Mouse (Mus musculus) limb, embryonic 14.5 days (tissue): ENCODE measurements around the gene Noc3l. TPM values are rescaled to one million over a fixed set of nuclear protein-coding genes. Genes with fewer than 3 reads are reported as not detected.

Source experiments
- ATAC-seq: fragments of 200-750 bp; cut with Nextera tagmentation; 2 replicates; pipeline ENCODE4 v1.8.0; 2017; ENCODE audit warnings: low read depth, moderate number of reproducible peaks, moderate TSS enrichment; ENCODE audit not compliant: low FRiP score
- DNase-seq: peaks from one replicate; pipeline ENCODE4 v3.0.0-alpha.2; 2015; ENCODE audit warnings: low spot score
- H3K27ac ChIP-seq: fragments of 300-500 bp; sonication (generic); replicated peaks from 2 replicates; pipeline ENCODE4 v1.5.1; 2014; ENCODE audit warnings: low read depth, mild to moderate bottlenecking, low read length, moderate library complexity, mixed read lengths
- H3K27me3 ChIP-seq: fragments of 300-500 bp; sonication (generic); 2 replicates; pipeline ENCODE4 v1.6.1; 2014; ENCODE audit warnings: low read length, mixed read lengths; ENCODE audit not compliant: control insufficient read depth, insufficient read depth
- H3K36me3 ChIP-seq: fragments of 300-500 bp; sonication (generic); 2 replicates; pipeline ENCODE4 v1.6.1; 2014; ENCODE audit warnings: mild to moderate bottlenecking, low read length, moderate library complexity, mixed read lengths; ENCODE audit not compliant: control insufficient read depth, insufficient read depth
- H3K4me1 ChIP-seq: fragments of 300-500 bp; sonication (generic); 2 replicates; pipeline ENCODE4 v1.6.1; 2014; ENCODE audit warnings: antibody characterized with exemption, low read length, mixed read lengths; ENCODE audit not compliant: control insufficient read depth, insufficient read depth
- H3K4me2 ChIP-seq: fragments of 300-500 bp; sonication (generic); replicated peaks from 2 replicates; pipeline ENCODE4 v1.6.1; 2014; ENCODE audit warnings: low read depth, mild to moderate bottlenecking, low read length, moderate library complexity; ENCODE audit not compliant: severe bottlenecking
- H3K4me3 ChIP-seq: fragments of 300-500 bp; sonication (generic); replicated peaks from 2 replicates; pipeline ENCODE4 v1.5.1; 2014; ENCODE audit warnings: low read length
- H3K9ac ChIP-seq: fragments of 300-500 bp; sonication (generic); 2 replicates; pipeline ENCODE4 v1.6.1; 2014; ENCODE audit warnings: mild to moderate bottlenecking, low read depth, low read length, moderate library complexity; ENCODE audit not compliant: severe bottlenecking
- H3K9me3 ChIP-seq: fragments of 300-500 bp; sonication (generic); 2 replicates; pipeline ENCODE4 v1.6.1; 2016; ENCODE audit warnings: low read length; ENCODE audit not compliant: control insufficient read depth
- POLR2A ChIP-seq: fragments of 200-500 bp; IDR thresholded peaks from 2 replicates; pipeline ENCODE4 v1.8.0; 2012; ENCODE audit warnings: inconsistent platforms, mild to moderate bottlenecking, moderate library complexity, borderline replicate concordance; ENCODE audit not compliant: insufficient read depth, insufficient read length; ENCODE audit errors: extremely low read depth
- WGBS: fragments of 180-500 bp; shearing (Covaris S2); extraction: QIAGEN DNeasy Blood & Tissue Kit; methylation state at CpG from one replicate; pipeline ENCODE4 v1.1.7; 2014; 5-methylcytosine and 5-hydroxymethylcytosine counted together
- polyA plus RNA-seq, 2 experiments: library from polyadenylated mRNA; depleted of rRNA in 1 of 2; stranded (reverse) in 1 of 2; unstranded in 1 of 2; fragments of >200 nt; fragmentation: Nextera tagmentation in 1 of 2; extraction: Ambion mirVana in 1 of 2; gene quantifications; 2 replicates each; pipeline versions ENCODE4 v1.2.1 to v1.2.3; 2012 to 2014

Noc3l gene
- polyA plus RNA-seq, 2 experiments, result 7.7 to 15.0 TPM

- H3K4me1 ChIP-seq, result no peaks in the 10 kb centered on the region
- peak overlapping the region; percentile 58 for H3K4me2 ChIP-seq
- no peaks in the 10 kb centered on the region for H3K27me3 ChIP-seq
- no peaks in the 10 kb centered on the region for H3K9me3 ChIP-seq
- WGBS, result under 1% methylated on average over 35 of the region's 54 CpGs
- DNase-seq (peak; percentile 70), ATAC-seq (peak; percentile 34; the same call in 1 of the 2 replicates)
- H3K4me3 ChIP-seq, result peak overlapping the region; percentile 78
- peak overlapping the region; percentile 84 for H3K9ac ChIP-seq
- no peaks in the 10 kb centered on the region for H3K36me3 ChIP-seq
- peak overlapping the region; percentile 79 for H3K27ac ChIP-seq
- TF ChIP-seq POLR2A, result no peak
These were observed 18.2 kb upstream of the Noc3l start for GRCm38 (mm10) chr19:38837171-38837641.

- no peaks in the 10 kb centered on the region for H3K27me3 ChIP-seq
- no peaks in the 10 kb centered on the region for H3K9me3 ChIP-seq
- ATAC-seq (peak; percentile 89), DNase-seq (peak; percentile 88)
- H3K36me3 ChIP-seq, result no peaks in the 10 kb centered on the region
- H3K4me1 ChIP-seq, result no peaks in the 10 kb centered on the region
- H3K9ac ChIP-seq, result peak within 1 kb of the TSS; percentile 84
- TF ChIP-seq POLR2A, result 0 out of 2 replicates have a peak, but pooled peaks have one; percentile 50
- peak within 1 kb of the TSS; percentile 58 for H3K4me2 ChIP-seq
- WGBS, result under 1% methylated on average over 29 of the region's 101 CpGs
- peak within 1 kb of the TSS; percentile 78 for H3K4me3 ChIP-seq
- peak within 1 kb of the TSS; percentile 79 for H3K27ac ChIP-seq
These were observed 17.6 kb upstream of the Noc3l start, which contains the start of gene Tbc1d12 for GRCm38 (mm10) chr19:38836438-38837170. Gene Tbc1d12, plus strand, starts transcription at chr19:38836579.

- no peak for ATAC-seq
- Histone ChIP-seq H3K4me3 (peak overlapping the region; percentile 78), H3K27ac (no peak overlapping the region), H3K4me2 (peak overlapping the region; percentile 58), H3K9ac (peak overlapping the region; percentile 84), H3K27me3 (no peaks in the 10 kb centered on the region), H3K36me3 (no peaks in the 10 kb centered on the region), H3K9me3 (no peaks in the 10 kb centered on the region), H3K4me1 (no peaks in the 10 kb centered on the region)
- DNase-seq, result no peak
- TF ChIP-seq POLR2A, result no peak
- 29% methylated on average over 10 of the region's 10 CpGs for WGBS
These were observed 17.0 kb upstream of the Noc3l start for GRCm38 (mm10) chr19:38836084-38836437.

DNA sequence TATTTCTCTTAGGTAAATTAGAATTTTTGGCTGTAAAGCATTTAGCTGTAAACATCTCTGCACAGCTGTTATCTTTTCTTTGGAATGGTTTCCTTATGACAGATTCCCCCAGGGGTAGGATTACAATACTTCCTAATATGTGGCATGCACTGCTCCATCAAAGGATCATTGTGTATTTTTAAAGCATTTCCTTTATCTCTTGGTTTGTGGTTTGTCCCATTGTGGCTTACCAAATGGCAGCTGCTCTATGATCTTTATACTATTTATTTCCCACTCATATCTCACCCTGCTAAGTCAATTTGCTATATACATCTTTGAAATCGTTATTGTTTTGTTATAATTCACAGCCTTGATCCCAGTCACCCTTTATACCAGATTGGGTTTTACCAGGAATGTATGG, 14.2 kb upstream of the Noc3l start:
- no peak for TF ChIP-seq POLR2A
- DNase-seq, result no peak
- Histone ChIP-seq H3K27ac (no peak overlapping the region), H3K4me2 (no peak overlapping the region), H3K9ac (no peak overlapping the region), H3K27me3 (no peaks in the 10 kb centered on the region), H3K4me3 (no peak overlapping the region), H3K4me1 (no peaks in the 10 kb centered on the region), H3K36me3 (no peaks in the 10 kb centered on the region), H3K9me3 (no peaks in the 10 kb centered on the region)
- 35% methylated on average over 1 of the region's 1 CpGs for WGBS
- no peak for ATAC-seq

GRCm38 (mm10) chr19:38820186-38820804, 1.3 kb upstream of the Noc3l start:
- Histone ChIP-seq H3K27ac (no peak overlapping the region), H3K4me3 (no peak overlapping the region), H3K4me2 (no peak overlapping the region), H3K9ac (no peak overlapping the region), H3K9me3 (no peaks in the 10 kb centered on the region), H3K36me3 (peaks cover 3% of the 10 kb centered on the region), H3K27me3 (no peaks in the 10 kb centered on the region), H3K4me1 (peaks cover 7% of the 10 kb centered on the region; the same call in 1 of the 2 replicates)
- WGBS, result 78% methylated on average over 4 of the region's 4 CpGs
- DNase-seq (peak; percentile 12), ATAC-seq (no peak)
- TF ChIP-seq POLR2A, result no peak
